Mouse (Mus musculus): ENCODE measurements around the gene Ppp4c. TPM values are rescaled to one million over a fixed set of nuclear protein-coding genes. Genes with fewer than 3 reads are reported as not detected.

Ppp4c gene
- total RNA-seq (2015): 209 and 216 TPM in 2 replicates
- total RNA-seq (2017): 113 and 131 TPM in 2 replicates

DNA sequence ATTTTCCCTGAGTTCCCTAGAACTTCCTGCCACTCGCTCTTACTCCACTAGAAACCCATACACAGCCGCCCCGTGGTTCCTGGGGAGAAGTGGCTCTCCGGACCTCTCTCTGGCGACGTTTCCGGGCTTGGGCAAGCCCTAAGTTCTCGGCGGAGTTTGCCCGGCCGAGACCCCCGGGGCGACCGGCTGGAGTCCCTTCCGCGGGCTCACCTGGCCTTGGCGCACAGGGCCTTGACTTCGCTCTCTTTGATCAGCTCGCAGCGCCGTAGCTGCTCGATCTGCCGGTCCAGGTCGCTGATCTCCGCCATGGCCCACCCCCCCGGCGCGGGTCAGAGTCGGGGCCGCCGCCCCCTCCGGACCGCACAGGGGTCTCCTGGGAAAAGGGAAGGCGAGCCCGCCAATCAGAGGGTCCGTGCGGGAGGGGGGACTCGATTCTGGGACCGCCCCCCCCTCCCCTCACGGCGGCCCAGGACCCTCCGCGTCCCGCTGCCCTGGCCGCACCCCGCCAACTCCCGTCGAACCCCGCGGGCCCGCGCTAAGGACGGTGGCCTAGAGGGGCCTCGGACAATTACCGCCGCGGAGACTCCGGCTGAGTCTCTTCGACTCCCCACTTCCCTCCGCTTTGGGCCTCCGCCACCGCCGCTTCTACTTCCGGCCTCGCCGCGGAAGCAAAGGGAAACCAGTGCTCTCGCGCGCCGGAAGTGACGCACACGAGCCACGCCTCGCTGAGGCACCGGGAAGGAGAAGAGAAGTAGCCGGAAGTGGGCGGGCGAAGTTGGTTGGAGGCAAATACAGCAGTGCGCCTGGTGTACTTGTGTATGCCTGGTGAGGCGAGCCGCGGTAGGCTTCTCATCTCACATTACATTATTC is at the start of gene Ppp4c:
Gene Ppp4c, minus strand, starts transcription at position 646 of the 870 bp plus-strand sequence.
- ATAC-seq (replicated peaks; ENCODE audit: poor library complexity): peak; percentile 92

DNA sequence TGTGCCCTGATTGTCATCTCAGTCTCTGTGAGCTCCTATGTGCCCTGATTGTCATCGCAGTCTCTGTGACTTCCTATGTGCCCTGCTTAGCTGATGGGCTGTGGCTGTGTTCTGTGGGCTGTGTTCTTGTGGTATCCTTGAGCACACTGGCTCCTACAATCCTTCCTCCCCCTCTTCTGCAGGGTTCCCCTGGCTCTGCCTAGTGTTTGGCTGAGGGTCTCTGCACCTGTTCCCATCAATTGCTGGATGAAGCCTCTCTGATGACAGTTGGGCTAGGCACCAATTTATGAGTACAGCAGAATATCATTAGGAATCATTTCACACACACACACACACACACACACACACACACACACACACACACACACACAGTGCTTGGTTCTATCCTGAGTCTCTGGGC is 41.0 kb upstream of the Ppp4c start:
- no peak for ATAC-seq (replicated peaks; ENCODE audit: poor library complexity)

DNA sequence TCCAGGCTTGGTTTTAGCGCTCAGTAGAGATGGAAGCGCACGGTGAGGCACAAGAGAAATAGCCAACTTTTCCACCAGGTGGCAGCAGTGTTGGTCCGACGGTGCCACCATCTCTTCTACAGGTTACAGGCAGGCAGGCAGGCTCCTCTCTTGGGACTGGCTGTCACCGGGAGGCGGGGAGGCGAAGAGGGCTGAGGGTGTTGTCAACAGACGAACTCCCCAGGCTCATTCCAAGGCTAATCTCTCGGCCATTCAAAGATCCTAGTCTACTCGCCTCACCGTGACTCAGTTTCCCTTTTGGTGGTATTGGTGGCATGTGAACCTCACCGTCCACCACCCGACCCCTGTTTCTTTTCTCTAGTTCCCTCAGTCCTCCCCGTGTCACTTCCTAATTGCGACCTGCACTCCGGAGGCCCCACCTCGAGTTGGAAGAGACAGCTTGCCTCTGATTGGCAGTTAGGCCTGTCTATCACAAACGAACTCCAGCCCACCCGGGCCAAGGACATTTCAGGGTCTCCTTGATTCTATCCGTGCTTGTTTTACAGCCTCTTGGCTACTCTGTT is 39.8 kb upstream of the Ppp4c start:
- peak; percentile 96 for ATAC-seq (replicated peaks; ENCODE audit: poor library complexity)

DNA sequence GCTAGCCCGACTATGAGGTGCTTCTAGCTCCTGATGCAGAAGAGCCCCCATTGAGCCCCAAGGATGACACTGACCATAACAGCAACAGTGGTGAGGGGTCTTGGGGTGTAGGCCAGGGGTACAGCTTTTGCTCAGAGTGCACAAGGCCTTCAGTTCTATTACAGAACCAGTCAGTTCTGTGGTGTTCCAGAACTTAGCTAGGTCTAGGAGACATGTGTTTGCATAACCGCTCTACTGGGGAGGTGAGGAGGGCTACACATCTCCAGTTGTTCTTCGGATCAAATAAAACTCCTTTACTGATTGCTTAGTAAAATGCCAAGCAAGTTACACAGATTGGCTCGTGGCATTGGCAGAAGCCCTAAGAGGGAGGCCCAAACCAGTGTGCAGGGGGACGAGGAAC is 39.2 kb upstream of the Ppp4c start, which contains the start of gene 4930451I11Rik:
Gene 4930451I11Rik, minus strand, starts transcription at position 101 of the 400 bp plus-strand sequence.
- no peak for ATAC-seq (replicated peaks; ENCODE audit: poor library complexity)

DNA sequence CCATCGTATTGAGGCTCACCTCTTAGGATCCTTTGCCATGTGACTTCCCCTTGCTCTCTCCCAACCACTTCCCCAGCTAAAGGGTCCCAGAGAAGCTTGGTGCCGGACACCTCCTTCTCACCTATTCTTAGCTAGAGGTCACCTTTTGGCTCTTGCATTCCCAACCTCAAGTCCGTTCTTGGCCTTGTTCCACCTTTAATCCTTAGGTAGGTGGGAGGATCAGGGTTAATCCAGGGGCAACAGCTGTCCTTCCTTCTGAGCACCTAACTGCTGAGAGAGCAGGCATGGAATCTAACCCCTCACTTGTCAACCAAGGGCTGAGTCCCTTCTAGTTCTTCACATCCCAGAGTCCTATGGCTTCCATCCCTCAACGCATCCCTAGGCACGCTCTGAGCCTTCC is 33.7 kb upstream of the Ppp4c start:
- ATAC-seq (replicated peaks; ENCODE audit: poor library complexity): no peak

DNA sequence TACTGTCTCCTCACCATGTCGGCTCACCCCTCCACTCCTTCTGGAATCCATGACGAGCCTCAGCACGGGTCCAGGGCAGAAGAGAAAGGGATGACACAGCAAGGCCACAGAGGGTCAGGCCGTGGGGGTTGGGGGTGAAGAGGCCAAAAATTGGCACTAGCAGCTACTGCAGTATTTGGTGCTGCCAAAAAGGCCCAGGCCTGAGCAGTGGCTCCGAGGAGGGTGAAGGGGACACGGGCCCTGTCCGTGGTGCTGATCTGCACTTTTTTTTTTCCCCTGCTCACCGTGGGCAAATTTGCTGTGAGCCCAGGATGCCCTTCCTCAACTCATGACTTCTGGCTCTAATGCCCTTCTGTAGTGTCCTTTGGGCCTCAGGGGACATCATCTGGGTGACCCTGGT is 33.1 kb upstream of the Ppp4c start:
- peak; percentile 59 for ATAC-seq (replicated peaks; ENCODE audit: poor library complexity)

DNA sequence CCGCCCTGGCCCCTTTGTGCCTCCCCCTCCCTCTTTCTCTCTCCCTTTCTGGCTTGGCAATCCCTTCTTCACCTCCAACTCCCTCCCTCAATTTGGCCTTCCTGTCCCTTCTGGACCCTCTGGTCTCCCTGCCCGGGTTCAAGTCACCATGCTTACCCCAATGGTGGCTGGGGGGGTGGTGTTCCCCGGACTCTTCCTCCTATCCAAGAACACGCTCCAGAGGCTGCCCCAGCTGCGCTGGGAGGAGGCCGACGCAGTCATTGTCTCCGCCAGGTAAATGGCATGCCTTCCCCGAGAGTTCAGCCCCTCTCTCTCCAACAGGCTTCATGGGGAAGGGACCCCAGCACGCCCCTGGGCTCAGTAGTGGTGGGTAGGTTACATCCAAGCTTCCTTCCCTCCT is 31.6 kb upstream of the Ppp4c start:
- ATAC-seq (replicated peaks; ENCODE audit: poor library complexity): no peak

DNA sequence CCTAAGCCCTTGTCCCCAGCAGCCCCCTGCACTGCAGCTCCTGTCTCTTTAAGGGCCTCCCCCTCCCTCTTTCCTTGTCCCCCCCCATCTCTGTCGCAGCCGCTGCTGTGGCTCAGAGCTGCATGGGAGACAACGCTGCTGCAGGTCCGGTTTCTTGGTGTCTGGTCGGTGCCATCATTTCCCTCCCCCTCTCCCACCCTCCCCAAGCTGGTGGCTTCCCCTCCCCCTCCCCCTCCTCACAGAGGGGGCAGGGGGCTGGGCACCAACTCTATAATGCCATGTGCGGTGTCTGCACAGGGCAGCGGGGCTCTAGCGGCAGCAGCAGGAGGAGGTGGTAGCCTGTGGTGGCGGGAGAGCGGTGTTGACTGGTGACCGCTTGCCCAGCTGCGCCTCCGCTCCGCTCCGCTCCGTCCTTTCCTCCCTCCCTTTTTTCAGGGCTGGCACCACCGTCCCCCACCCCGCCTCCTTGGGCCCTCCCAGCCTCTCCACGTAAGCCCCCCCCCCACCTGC is 31.0 kb upstream of the Ppp4c start:
- no peak for ATAC-seq (replicated peaks; ENCODE audit: poor library complexity)

DNA sequence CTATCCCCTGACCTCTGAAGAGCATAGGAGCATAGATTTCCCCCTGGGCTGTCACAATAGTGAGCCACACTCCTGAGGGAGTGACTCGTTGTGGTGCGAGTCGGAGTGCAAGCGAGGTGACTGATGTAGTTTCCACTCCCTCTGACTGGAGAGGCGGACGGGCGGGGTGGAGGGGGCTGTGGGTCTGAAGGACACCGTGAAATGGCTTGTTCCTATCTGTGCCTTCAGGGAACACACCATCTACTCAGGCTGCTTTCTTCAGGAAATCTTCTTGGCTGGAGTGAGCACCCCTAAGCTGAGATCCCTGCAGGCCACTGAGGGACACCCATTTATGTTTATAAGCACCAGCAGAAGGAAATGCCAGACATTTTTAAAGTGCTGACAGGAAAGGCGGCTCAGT is 30.4 kb upstream of the Ppp4c start:
- ATAC-seq (replicated peaks; ENCODE audit: poor library complexity): no peak

DNA sequence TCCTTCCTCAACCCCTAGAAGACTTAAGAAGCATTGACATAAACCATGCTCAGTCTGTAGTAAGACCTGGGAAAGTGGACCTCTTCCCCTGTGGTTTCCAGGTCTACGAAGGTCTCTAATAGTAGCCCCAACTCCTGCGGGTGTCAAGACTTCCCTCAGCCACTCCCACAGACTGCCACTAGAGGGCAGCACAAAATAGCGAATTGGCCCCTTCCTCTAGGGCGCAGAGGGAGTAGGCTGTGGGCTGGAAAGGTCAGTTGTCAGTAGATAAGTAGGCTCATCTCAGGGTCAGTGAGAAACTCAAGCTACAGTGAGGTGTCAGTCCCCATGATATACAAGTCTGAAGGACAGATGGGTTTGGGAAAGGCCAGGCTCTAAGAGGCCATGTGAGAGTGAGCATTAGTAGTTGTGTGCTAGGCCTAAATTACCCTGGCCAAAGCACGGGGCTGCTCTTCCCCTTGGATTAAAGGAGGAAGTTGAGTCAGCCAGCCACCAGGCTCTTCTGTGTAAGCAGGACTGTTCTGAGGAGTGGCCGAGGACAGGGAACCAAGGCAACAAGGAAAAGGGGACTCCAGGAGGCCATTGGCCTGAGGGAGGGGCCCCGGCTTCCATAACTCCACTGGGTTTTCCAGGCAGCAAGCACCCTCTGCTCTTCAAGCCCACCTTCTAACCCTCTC is 29.7 kb upstream of the Ppp4c start:
- peak; percentile 93 for ATAC-seq (replicated peaks; ENCODE audit: poor library complexity)

DNA sequence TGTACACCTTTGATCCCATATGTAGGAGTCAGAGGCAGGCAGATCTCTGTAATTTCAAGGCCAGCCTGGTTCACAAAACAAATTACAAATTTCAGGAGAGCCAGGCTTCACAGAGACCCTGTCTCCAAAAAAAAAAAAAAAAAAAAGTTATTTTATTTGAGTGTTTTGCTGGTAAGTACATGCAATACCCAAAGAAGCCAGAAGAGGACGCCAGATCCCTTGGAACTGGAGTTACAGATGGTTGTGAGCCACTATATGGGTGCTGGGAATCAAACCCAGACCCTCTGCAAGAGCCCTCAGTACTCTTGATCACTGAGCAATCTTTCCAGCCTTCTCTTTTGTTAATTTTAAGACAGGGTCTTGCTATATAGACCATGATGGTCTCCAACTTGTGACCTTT is 26.5 kb upstream of the Ppp4c start:
- no peak for ATAC-seq (replicated peaks; ENCODE audit: poor library complexity)

DNA sequence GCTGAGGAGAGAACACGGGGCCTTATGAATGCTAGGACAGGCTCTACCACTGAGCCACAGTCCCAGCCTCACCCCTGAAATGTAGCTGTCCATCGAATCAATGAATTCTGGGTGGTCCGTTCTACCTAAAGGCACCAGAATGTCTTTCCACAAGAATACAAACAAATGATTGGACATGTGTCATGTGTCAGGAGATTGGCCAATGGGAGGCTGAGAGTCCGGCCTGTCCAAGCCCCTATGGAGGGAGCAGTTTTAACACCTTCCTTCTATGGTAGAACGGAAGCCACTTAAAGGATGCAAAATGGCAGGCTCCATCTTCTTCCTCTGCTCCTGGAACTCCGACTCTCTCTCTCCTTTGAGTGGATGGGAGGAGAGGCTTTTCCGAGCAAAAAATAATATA is 25.3 kb upstream of the Ppp4c start:
- ATAC-seq (replicated peaks; ENCODE audit: poor library complexity): no peak

DNA sequence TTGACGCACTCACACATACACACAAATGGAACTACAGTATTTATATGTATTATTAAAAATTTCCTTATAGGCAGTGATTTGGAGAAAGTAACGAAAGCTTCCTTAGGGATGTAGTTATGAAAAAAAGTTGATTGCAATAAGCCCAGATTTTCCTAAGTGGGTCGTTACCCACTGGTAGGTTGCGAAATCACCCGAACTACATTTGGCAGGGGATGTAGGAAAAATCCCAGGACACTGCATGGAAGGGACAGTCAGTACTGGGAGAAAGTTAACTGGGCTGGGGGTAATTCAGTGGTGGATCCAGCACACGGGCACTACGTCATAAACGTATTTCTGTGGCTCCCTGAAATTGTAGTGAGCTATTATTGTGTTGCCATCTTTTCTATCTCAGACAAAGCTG is 24.2 kb upstream of the Ppp4c start:
- ATAC-seq (replicated peaks; ENCODE audit: poor library complexity): no peak

DNA sequence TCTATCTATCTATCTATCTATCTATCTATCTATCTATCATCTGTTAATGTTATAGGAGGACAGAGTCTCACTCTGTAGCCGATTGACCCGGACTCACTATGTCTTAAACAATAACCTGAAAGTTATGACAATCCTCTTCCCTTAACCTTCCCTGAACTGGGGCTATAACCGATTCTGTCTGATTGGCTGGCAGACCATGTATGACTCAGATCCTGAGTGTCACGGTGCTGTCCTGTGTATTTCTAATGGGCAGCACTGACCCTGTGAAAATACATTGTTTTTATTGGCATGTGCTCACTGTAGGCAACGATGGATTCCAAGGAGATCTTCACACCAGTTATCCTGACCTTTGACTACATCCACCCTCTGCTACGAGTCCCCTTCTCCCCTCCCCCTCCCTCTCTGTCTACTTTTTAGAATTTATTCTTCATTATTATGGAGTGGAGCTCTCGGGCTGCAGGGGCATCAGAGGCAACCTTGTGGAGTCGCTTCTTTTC is 23.5 kb upstream of the Ppp4c start:
- no peak for ATAC-seq (replicated peaks; ENCODE audit: poor library complexity)

DNA sequence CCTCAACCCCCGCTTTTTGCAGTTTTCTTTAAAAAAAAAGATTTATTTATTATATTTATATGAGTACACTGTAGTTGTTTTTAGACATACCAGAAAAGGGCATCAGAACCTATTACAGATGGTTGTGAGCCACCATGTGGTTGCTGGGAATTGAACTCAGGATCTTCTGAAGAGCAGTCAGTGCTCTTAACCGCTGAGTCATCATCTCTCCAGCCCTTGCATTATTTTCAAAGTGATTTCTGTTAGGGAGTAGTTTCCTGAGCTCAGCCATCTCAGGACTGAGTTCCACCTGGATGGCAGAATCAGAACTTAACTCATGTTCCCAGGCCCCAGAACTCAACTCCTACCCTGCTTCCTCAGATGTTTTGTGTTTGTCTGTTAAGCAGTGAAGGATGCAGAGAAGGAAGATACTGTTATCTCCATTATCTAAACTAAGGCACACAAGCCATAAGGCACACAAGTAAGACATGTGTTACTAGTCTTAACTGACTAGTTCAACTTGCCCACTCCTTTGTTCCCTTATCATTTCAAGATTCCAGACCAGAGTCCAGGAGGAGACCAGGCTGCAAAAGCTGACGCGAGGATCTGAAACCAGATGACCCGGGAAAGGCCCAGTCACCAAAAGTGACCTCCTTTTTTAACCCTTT is 17.6 kb upstream of the Ppp4c start:
- no peak; the same call in 1 of the 2 replicates for ATAC-seq (replicated peaks; ENCODE audit: poor library complexity)

DNA sequence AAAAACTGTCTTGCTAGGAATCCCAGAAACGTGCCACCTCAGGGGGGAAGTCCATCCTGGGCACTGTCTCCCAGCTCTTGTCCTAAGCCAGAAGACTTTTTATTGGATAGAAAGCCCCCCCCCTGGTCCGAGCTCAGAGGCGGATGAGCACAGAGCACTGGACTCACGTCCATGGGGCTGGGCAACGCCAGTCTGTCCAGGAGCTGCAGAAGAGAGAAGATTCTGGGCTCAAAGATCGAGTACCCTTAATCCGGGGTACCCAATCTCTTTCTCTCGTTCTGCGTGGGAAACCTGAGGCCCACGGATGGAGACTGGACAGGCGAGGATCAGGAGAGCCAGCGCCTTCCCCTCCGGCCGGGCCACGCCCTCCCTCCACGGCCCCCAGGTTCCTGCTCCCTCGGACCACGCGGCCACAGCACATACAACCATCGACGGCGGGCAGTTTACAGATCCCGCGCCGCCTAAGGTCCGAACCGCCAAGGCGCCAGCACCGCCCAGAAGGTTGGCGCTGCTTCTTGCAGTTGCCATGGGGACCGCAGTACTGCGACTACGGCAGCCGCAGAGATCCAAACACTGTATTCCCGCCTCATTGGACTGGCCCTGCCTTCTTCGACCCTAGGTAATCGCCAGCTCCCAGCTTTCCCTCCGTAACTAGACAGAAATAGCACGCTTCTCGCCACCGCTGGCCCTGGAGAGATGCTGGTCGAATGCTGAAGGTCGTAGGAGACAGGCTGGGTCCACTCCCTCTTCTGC is 16.6 kb upstream of the Ppp4c start:
- ATAC-seq (replicated peaks; ENCODE audit: poor library complexity): peak; percentile 96

DNA sequence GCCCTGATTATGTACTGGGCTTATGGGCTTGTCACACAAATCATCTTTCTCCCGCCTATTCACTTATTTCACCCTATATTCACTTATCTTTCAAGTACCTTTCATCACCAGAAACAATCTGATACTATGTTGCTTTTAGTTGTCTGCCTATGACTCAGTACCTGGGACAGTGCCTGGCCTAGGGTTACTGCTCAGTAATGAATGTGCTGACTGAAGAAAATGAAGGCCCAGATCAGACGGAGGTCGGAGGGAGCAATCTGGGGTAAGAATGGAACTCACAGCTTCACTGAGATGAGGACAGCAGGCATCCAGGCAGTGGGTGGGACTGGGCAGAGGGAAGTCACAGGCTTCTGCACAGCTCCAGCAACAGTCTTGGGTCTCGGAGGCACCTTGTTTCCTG is 15.1 kb upstream of the Ppp4c start:
- ATAC-seq (replicated peaks; ENCODE audit: poor library complexity): no peak

DNA sequence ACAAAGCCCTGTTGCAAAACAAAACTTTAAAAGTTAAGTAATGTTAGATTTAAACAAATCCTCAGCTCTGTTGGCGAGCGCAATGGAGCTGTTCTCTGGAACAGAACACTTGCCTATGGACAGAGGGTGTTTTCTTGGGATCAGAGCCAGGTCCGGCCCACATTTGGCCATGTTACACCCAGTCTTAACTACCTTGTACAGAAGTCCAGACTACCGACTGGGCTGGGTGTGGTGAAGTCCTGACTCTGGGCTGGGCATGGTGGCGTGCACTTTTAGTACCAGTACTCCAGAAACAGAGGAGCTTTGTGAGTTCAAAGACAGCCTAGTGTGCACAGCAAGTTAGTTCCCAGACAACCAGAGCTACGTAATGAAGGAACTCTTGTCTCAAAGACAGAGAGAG is 14.7 kb upstream of the Ppp4c start:
- no peak for ATAC-seq (replicated peaks; ENCODE audit: poor library complexity)

DNA sequence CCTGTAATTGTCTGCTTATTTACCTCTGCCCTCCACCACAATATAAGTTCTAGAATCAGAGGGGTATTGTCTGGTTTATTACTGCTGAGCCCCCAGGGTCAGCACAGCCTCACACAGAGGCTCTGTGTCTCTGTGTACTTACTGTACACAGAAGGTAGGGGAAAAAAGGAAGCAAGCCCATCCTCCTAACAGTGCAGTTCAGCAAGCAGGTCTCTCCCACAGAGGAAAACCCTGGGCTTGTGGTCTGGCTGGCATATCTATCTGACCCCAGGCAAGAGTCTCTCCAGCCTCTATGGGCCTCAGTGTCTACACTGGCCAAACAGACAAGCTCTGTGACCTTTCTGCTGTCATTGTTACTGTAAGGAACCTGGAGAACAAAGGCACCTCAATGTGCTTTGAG is 11.5 kb upstream of the Ppp4c start:
- no peak for ATAC-seq (replicated peaks; ENCODE audit: poor library complexity)

DNA sequence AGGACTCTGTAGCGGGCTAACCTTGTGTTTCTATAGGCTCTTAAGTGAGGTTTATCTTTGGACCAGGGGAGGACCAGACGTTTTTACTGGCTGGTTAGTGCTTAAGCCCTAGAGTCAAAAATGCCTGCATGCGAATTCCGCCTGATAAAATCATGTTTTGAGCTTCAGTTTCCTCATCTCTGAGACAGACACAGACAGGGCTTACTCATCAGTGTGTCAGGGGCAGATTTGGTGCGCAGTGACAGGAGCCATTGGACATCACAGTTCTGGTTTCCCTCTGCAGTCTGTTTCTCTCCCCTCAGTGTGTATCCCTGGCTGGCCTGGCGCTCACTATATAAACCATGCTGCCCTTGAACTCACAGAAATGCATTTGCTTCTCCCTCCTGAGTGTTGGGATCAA is 10.9 kb upstream of the Ppp4c start:
- ATAC-seq (replicated peaks; ENCODE audit: poor library complexity): no peak

Data from megakaryocyte progenitor cell, adult 5-6 weeks (primary cell).